Mouse (Mus musculus) liver, adult 2 months (tissue): Measurements from ENCODE around the gene Cdc42ep2.

Experiments used
- CTCF ChIP-seq: fragments of 200-500 bp; IDR thresholded peaks from 2 replicates; pipeline ENCODE4 v1.5.1; 2011; ENCODE audit warnings: low read depth, low read length, control low read depth
- POLR2A ChIP-seq: fragments of 200-500 bp; IDR thresholded peaks from 2 replicates; pipeline ENCODE4 v1.6.1; 2011; ENCODE audit warnings: low read length, control low read depth; ENCODE audit not compliant: insufficient read depth; ENCODE audit errors: extremely low read depth

- TF ChIP-seq CTCF = no peak
- no peak for TF ChIP-seq POLR2A
These were observed 43.5 kb downstream of the Cdc42ep2 start for GRCm38 (mm10) chr19:5881155-5881554.
